Mouse (Mus musculus) forebrain, embryonic 14.5 days (tissue): Measurements from ENCODE around the gene Ybx3. TPM values are rescaled to one million over a fixed set of nuclear protein-coding genes. Genes with fewer than 3 reads are reported as not detected.

Experiments used
- ATAC-seq: fragments of 200-750 bp; cut with Nextera tagmentation; 2 replicates; pipeline ENCODE4 v1.8.0; 2017; ENCODE audit warnings: mild to moderate bottlenecking, moderate library complexity
- DNase-seq: peaks from one replicate; pipeline ENCODE4 v3.0.0-alpha.2; 2015; ENCODE audit warnings: low spot score
- H3K27ac ChIP-seq: fragments of 300-500 bp; sonication (generic); 2 replicates; pipeline ENCODE4 v1.5.1; 2014; ENCODE audit warnings: low read depth, mild to moderate bottlenecking, control low read depth, low read length, moderate library complexity
- H3K27me3 ChIP-seq: fragments of 300-500 bp; sonication (generic); replicated peaks from 2 replicates; pipeline ENCODE4 v1.6.1; 2014; ENCODE audit warnings: low read length, control low read depth, mixed read lengths; ENCODE audit not compliant: control insufficient read depth, insufficient read depth
- H3K36me3 ChIP-seq: fragments of 300-500 bp; sonication (generic); 2 replicates; pipeline ENCODE4 v1.6.1; 2014; ENCODE audit warnings: low read length, control low read depth; ENCODE audit not compliant: control insufficient read depth, insufficient read depth
- H3K4me1 ChIP-seq: fragments of 300-500 bp; sonication (generic); 2 replicates; pipeline ENCODE4 v1.6.1; 2014; ENCODE audit warnings: antibody characterized with exemption, low read length, control low read depth; ENCODE audit not compliant: control insufficient read depth, insufficient read depth
- H3K4me2 ChIP-seq: fragments of 300-500 bp; sonication (generic); 2 replicates; pipeline ENCODE4 v1.6.1; 2014; ENCODE audit warnings: mild to moderate bottlenecking, control low read depth, low read length
- H3K4me3 ChIP-seq: fragments of 300-500 bp; sonication (generic); 2 replicates; pipeline ENCODE4 v1.5.1; 2014; ENCODE audit warnings: low read depth, low read length, control low read depth
- H3K9ac ChIP-seq: fragments of 300-500 bp; sonication (generic); 2 replicates; pipeline ENCODE4 v1.6.1; 2014; ENCODE audit warnings: mild to moderate bottlenecking, low read length, control low read depth, moderate library complexity
- H3K9me3 ChIP-seq: fragments of 300-500 bp; sonication (generic); replicated peaks from 2 replicates; pipeline ENCODE4 v1.6.1; 2016; ENCODE audit warnings: low read length, control low read depth, mixed read lengths; ENCODE audit not compliant: control insufficient read depth
- WGBS: fragments of 180-500 bp; shearing (Covaris S2); extraction: QIAGEN DNeasy Blood & Tissue Kit; methylation state at CpG from one replicate; pipeline ENCODE4 v1.1.7; 2014; 5-methylcytosine and 5-hydroxymethylcytosine counted together
- polyA plus RNA-seq: library from polyadenylated mRNA; unstranded; fragments of >200 nt; fragmentation: Nextera tagmentation; extraction: Ambion mirVana; gene quantifications from 2 replicates; pipeline ENCODE4 v1.2.1, GENCODE M21; 2014

Ybx3 gene
- polyA plus RNA-seq, 1 experiment from 2014 or later, result 26.7 TPM

- WGBS, result 78% methylated on average over 3 of the region's 3 CpGs
- Histone ChIP-seq H3K27ac (no peak overlapping the region), H3K4me2 (no peak overlapping the region), H3K36me3 (no peaks in the 10 kb centered on the region), H3K4me3 (no peak overlapping the region), H3K9me3 (no peaks in the 10 kb centered on the region), H3K9ac (no peak overlapping the region), H3K27me3 (no peaks in the 10 kb centered on the region), H3K4me1 (no peaks in the 10 kb centered on the region)
- ATAC-seq (no peak), DNase-seq (no peak)
These were observed 66.2 kb downstream of the Ybx3 start for GRCm38 (mm10) chr6:131321854-131322639.

- no peak for ATAC-seq
These were observed 71.8 kb downstream of the Ybx3 start for GRCm38 (mm10) chr6:131316155-131317101.

More at GRCm38 (mm10) chr6:131316155-131317101, 71.8 kb downstream of the Ybx3 start:
- no peak overlapping the region for H3K4me2 ChIP-seq
- H3K36me3 ChIP-seq, result no peaks in the 10 kb centered on the region
- no peaks in the 10 kb centered on the region for H3K9me3 ChIP-seq
- H3K4me3 ChIP-seq, result no peak overlapping the region
- DNase-seq, result no peak
- no peaks in the 10 kb centered on the region for H3K4me1 ChIP-seq
- no peaks in the 10 kb centered on the region for H3K27me3 ChIP-seq
- H3K9ac ChIP-seq, result no peak overlapping the region
- WGBS, result 89% methylated on average over 7 of the region's 7 CpGs
- H3K27ac ChIP-seq, result no peak overlapping the region

Other genes starting within 250 kb of the Ybx3 start
- gene Klra2, start 141.1 kb downstream of the Ybx3 start, polyA plus RNA-seq, result not detected in 2 replicates
- 50.3 and 60.6 TPM in 2 replicates for gene Magohb, start 95.2 kb downstream of the Ybx3 start, polyA plus RNA-seq
- gene Styk1, start 34.9 kb downstream of the Ybx3 start, polyA plus RNA-seq, result 2.5 and 4.8 TPM in 2 replicates
- gene 5430401F13Rik, start 97.9 kb upstream of the Ybx3 start, polyA plus RNA-seq, result not detected in 2 replicates
- not detected in 2 replicates for gene Gm6619, start 97.9 kb upstream of the Ybx3 start, polyA plus RNA-seq
- not detected in 2 replicates for gene Tas2r130, start 242.4 kb upstream of the Ybx3 start, polyA plus RNA-seq